Mouse (Mus musculus) forebrain, embryonic 16.5 days (tissue): ENCODE data around the gene 2510009E07Rik. TPM values are rescaled to one million over a fixed set of nuclear protein-coding genes. Genes with fewer than 3 reads are reported as not detected.

Experiments used
- ATAC-seq: fragments of 200-750 bp; cut with Nextera tagmentation; 2 replicates; pipeline ENCODE4 v1.8.0; 2017; ENCODE audit warnings: mild to moderate bottlenecking, moderate library complexity
- H3K27ac ChIP-seq: fragments of 300-500 bp; sonication (generic); 2 replicates; pipeline ENCODE4 v1.5.1; 2014; ENCODE audit warnings: low read length, control low read depth
- H3K27me3 ChIP-seq: fragments of 300-500 bp; sonication (generic); replicated peaks from 2 replicates; pipeline ENCODE4 v1.6.1; 2014; ENCODE audit warnings: low read length; ENCODE audit not compliant: control insufficient read depth, insufficient read depth
- H3K36me3 ChIP-seq: fragments of 300-500 bp; sonication (generic); 2 replicates; pipeline ENCODE4 v1.6.1; 2014; ENCODE audit not compliant: control insufficient read depth, insufficient read depth
- H3K4me1 ChIP-seq: fragments of 300-500 bp; sonication (generic); replicated peaks from 2 replicates; pipeline ENCODE4 v1.6.1; 2014; ENCODE audit warnings: low read length; ENCODE audit not compliant: control insufficient read depth, insufficient read depth
- H3K4me2 ChIP-seq: fragments of 300-500 bp; sonication (generic); 2 replicates; pipeline ENCODE4 v1.6.1; 2014; ENCODE audit warnings: mild to moderate bottlenecking, low read length, control low read depth
- H3K4me3 ChIP-seq: fragments of 300-500 bp; sonication (generic); replicated peaks from 2 replicates; pipeline ENCODE4 v1.5.1; 2014; ENCODE audit warnings: mild to moderate bottlenecking, low read length, control low read depth
- H3K9ac ChIP-seq: fragments of 300-500 bp; sonication (generic); replicated peaks from 2 replicates; pipeline ENCODE4 v1.6.1; 2014; ENCODE audit warnings: low read depth, low read length, control low read depth
- H3K9me3 ChIP-seq: fragments of 300-500 bp; sonication (generic); 2 replicates; pipeline ENCODE4 v1.6.1; 2016; ENCODE audit warnings: low read length; ENCODE audit not compliant: control insufficient read depth
- WGBS: fragments of 180-500 bp; shearing (Covaris S2); extraction: QIAGEN DNeasy Blood & Tissue Kit; methylation state at CpG from one replicate; pipeline ENCODE4 v1.1.7; 2014; 5-methylcytosine and 5-hydroxymethylcytosine counted together
- polyA plus RNA-seq: library from polyadenylated mRNA; unstranded; fragments of >200 nt; fragmentation: Nextera tagmentation; extraction: Ambion mirVana; gene quantifications from 2 replicates; pipeline ENCODE4 v1.2.1, GENCODE M21; 2015

2510009E07Rik gene
- polyA plus RNA-seq, 1 experiment from 2014 or later = 43.0 TPM

- Histone ChIP-seq H3K9me3 (no peaks in the 10 kb centered on the region), H3K27ac (no peak overlapping the region), H3K4me3 (no peak overlapping the region), H3K27me3 (no peaks in the 10 kb centered on the region), H3K4me1 (no peaks in the 10 kb centered on the region), H3K36me3 (no peaks in the 10 kb centered on the region), H3K4me2 (no peak overlapping the region), H3K9ac (no peak overlapping the region)
- 95% methylated on average over 7 of the region's 7 CpGs for WGBS
- ATAC-seq = no peak
These were observed 25.3 kb upstream of the 2510009E07Rik start for GRCm38 (mm10) chr16:21719770-21720169.

- ATAC-seq = peak; percentile 95
- H3K27ac ChIP-seq = no peak overlapping the region
These were observed 20.1 kb upstream of the 2510009E07Rik start for GRCm38 (mm10) chr16:21714516-21714915.

GRCm38 (mm10) chr16:21710321-21710720, 15.9 kb upstream of the 2510009E07Rik start:
- no peak overlapping the region for H3K9ac ChIP-seq
- H3K4me1 ChIP-seq = no peaks in the 10 kb centered on the region
- ATAC-seq = no peak
- H3K27ac ChIP-seq = no peak overlapping the region
- 45% methylated on average over 2 of the region's 2 CpGs for WGBS
- H3K4me2 ChIP-seq = no peak overlapping the region
- H3K4me3 ChIP-seq = no peak overlapping the region
- no peaks in the 10 kb centered on the region for H3K36me3 ChIP-seq
- H3K27me3 ChIP-seq = no peaks in the 10 kb centered on the region
- H3K9me3 ChIP-seq = peaks cover 2% of the 10 kb centered on the region; the same call in 1 of the 2 replicates

More at GRCm38 (mm10) chr16:21714516-21714915, 20.1 kb upstream of the 2510009E07Rik start:
- Histone ChIP-seq H3K4me2 (no peak overlapping the region), H3K4me3 (no peak overlapping the region), H3K36me3 (no peaks in the 10 kb centered on the region), H3K27me3 (no peaks in the 10 kb centered on the region), H3K4me1 (no peaks in the 10 kb centered on the region), H3K9me3 (no peaks in the 10 kb centered on the region), H3K9ac (no peak overlapping the region)
- WGBS = 72% methylated on average over 10 of the region's 10 CpGs

- ATAC-seq = no peak
These were observed 10.2 kb upstream of the 2510009E07Rik start for GRCm38 (mm10) chr16:21704691-21705090.

GRCm38 (mm10) chr16:21702314-21702690, 7.8 kb upstream of the 2510009E07Rik start:
- peak overlapping the region; percentile 20 for H3K4me2 ChIP-seq
- no peaks in the 10 kb centered on the region for H3K27me3 ChIP-seq
- no peaks in the 10 kb centered on the region for H3K36me3 ChIP-seq
- no peaks in the 10 kb centered on the region for H3K9me3 ChIP-seq
- no peak overlapping the region for H3K27ac ChIP-seq
- ATAC-seq = peak; percentile 78; the same call in 1 of the 2 replicates
- 6% methylated on average over 3 of the region's 3 CpGs for WGBS
- peaks cover 3% of the 10 kb centered on the region; the same call in 1 of the 2 replicates for H3K4me1 ChIP-seq
- no peak overlapping the region for H3K9ac ChIP-seq
- H3K4me3 ChIP-seq = peak overlapping the region; percentile 13; the same call in 1 of the 2 replicates

More at GRCm38 (mm10) chr16:21704691-21705090, 10.2 kb upstream of the 2510009E07Rik start:
- H3K4me3 ChIP-seq = no peak overlapping the region
- H3K27ac ChIP-seq = no peak overlapping the region
- peaks cover 3% of the 10 kb centered on the region; the same call in 1 of the 2 replicates for H3K4me1 ChIP-seq
- H3K9me3 ChIP-seq = peaks cover 2% of the 10 kb centered on the region; the same call in 1 of the 2 replicates
- H3K27me3 ChIP-seq = no peaks in the 10 kb centered on the region
- no peak overlapping the region for H3K4me2 ChIP-seq
- whole genome bisulfite sequencing = 62% methylated on average over 5 of the region's 5 CpGs
- no peaks in the 10 kb centered on the region for H3K36me3 ChIP-seq
- H3K9ac ChIP-seq = no peak overlapping the region

GRCm38 (mm10) chr16:21701611-21702313, 7.3 kb upstream of the 2510009E07Rik start:
- H3K27ac ChIP-seq = no peak overlapping the region
- no peaks in the 10 kb centered on the region for H3K9me3 ChIP-seq
- peak; percentile 38; the same call in 1 of the 2 replicates for ATAC-seq
- 19% methylated on average over 10 of the region's 10 CpGs for WGBS
- peaks cover 3% of the 10 kb centered on the region; the same call in 1 of the 2 replicates for H3K4me1 ChIP-seq
- no peaks in the 10 kb centered on the region for H3K36me3 ChIP-seq
- H3K4me2 ChIP-seq = peak overlapping the region; percentile 20; the same call in 1 of the 2 replicates
- H3K9ac ChIP-seq = no peak overlapping the region
- H3K4me3 ChIP-seq = no peak overlapping the region; the same call in 1 of the 2 replicates
- no peaks in the 10 kb centered on the region for H3K27me3 ChIP-seq

- no peak overlapping the region for H3K4me3 ChIP-seq
- no peak overlapping the region for H3K4me2 ChIP-seq
- H3K9me3 ChIP-seq = no peaks in the 10 kb centered on the region
- peaks cover 7% of the 10 kb centered on the region for H3K4me1 ChIP-seq
- no peak overlapping the region for H3K9ac ChIP-seq
- no peaks in the 10 kb centered on the region for H3K36me3 ChIP-seq
- WGBS = 83% methylated on average over 3 of the region's 3 CpGs
- H3K27ac ChIP-seq = no peak overlapping the region
- no peak for ATAC-seq
- H3K27me3 ChIP-seq = no peaks in the 10 kb centered on the region
These were observed 3.7 kb upstream of the 2510009E07Rik start for GRCm38 (mm10) chr16:21698136-21698535.

GRCm38 (mm10) chr16:21696946-21697345, 2.5 kb upstream of the 2510009E07Rik start:
- H3K27me3 ChIP-seq = no peaks in the 10 kb centered on the region
- ATAC-seq = no peak
- no peaks in the 10 kb centered on the region for H3K36me3 ChIP-seq
- no peak overlapping the region for H3K4me3 ChIP-seq
- H3K27ac ChIP-seq = no peak overlapping the region
- peaks cover 16% of the 10 kb centered on the region for H3K4me1 ChIP-seq
- no peak overlapping the region for H3K4me2 ChIP-seq
- WGBS = 73% methylated on average over 9 of the region's 9 CpGs
- H3K9ac ChIP-seq = no peak overlapping the region
- no peaks in the 10 kb centered on the region for H3K9me3 ChIP-seq

GRCm38 (mm10) chr16:21695242-21695578, 745 bp upstream of the 2510009E07Rik start:
- Histone ChIP-seq H3K27ac (peak overlapping the region; percentile 29; the same call in 1 of the 2 replicates), H3K9me3 (no peaks in the 10 kb centered on the region), H3K4me2 (peak overlapping the region; percentile 63), H3K4me3 (peak overlapping the region; percentile 67), H3K27me3 (no peaks in the 10 kb centered on the region), H3K4me1 (peaks cover 28% of the 10 kb centered on the region), H3K9ac (peak overlapping the region; percentile 96), H3K36me3 (no peaks in the 10 kb centered on the region)
- WGBS = 3% methylated on average over 12 of the region's 12 CpGs
- ATAC-seq = peak; percentile 54
